In the genomic region with DNA sequence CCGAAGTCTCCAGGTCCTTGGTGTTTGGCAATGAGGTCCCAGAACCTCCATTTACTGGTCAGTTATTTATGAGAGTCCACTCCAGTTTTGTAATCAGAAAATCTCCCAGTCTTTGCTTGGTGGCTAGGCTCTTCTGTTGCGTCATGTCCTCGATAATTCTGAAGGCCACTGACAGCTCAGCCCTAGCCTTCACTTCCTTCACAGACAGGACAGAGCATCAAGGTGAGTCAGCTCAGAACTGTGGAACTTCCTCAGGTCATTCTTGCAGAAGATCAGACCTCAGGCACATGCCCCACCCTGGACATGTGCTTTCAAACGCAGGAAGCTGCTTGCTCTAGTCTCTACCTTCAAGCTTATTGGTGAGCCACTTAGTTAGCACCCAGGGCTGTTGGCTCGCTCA, we compare ENCODE assay signal across 17 mouse cellular contexts. TPM values are rescaled to one million over a fixed set of nuclear protein-coding genes. Genes with fewer than 3 reads are reported as not detected.
A peak's percentile ranks its signal among the peaks of the same experiment; 100 is the strongest.
DNase-seq lines count a peak whose midpoint lies in the region; ATAC-seq lines count a peak whose summit lies in the region.
"Had no signal": no experiment of that assay in that cellular context is flagged by ENCODE, and none has a peak within 500 bp of the region (broad histone marks: within the 10 kb centered on the region; RNA-seq: fewer than 3 reads in every experiment).

No protein-coding gene starts in this region.

- DNase-seq in A20 (ENCODE audit: low read depth, low spot score): peak; percentile 14
- DNase-seq in adrenal gland, adult 2 months: peak; percentile 79
- peak; percentile 18 for DNase-seq in adrenal gland, postnatal 25 days
- no peak for DNase-seq in Muller cell, postnatal 12 days (ENCODE audit: inconsistent ontology term)
- no peak for DNase-seq in thymus, postnatal 36 days
- no peak for DNase-seq in layer of hippocampus, postnatal 36 days
- DNase-seq: cerebellum, adult 18-20 months; cerebellum, adult 9-11 months; cerebellum, postnatal 36 days; forebrain, postnatal 0 days; gastrocnemius, postnatal 25 days; heart, adult 2 months; kidney, adult 2 months had no signal

- peak; percentile 37; the same call in 1 of the 2 replicates for ATAC-seq in megakaryocyte progenitor cell, adult 5-6 weeks (replicated peaks; ENCODE audit: poor library complexity)
- ATAC-seq: forebrain, embryonic 13.5 days; forebrain, postnatal 0 days; intestine, embryonic 16.5 days had no signal

RNA-seq across cellular contexts. Expression of gene Nelfcd, which starts 22.2 kb away (rescaled TPM):
- 10 to 100 TPM; 48.8 to 58.7 TPM for total RNA-seq in adrenal gland, adult 2 months (2021)
- 74.1 and 81.2 TPM in 2 replicates for polyA plus RNA-seq in adrenal gland, adult 2 months (2012; rRNA removed)
- total RNA-seq in adrenal gland, postnatal 25 days (2021): 61.9 and 63.7 TPM in 2 replicates
- 27.7 and 29.3 TPM in 2 replicates for total RNA-seq in megakaryocyte progenitor cell, adult 5-6 weeks (2015)
- total RNA-seq in megakaryocyte progenitor cell, adult 5-6 weeks (2017): 33.8 and 43.0 TPM in 2 replicates
- 10 to 100 TPM; 46.4 to 53.5 TPM for total RNA-seq in layer of hippocampus, postnatal 36 days (2021)

RNA-seq across cellular contexts. Expression of gene Ctsz, which starts 45.5 kb away (rescaled TPM):
- 100 to 1,000 TPM; 189 to 272 TPM for total RNA-seq in adrenal gland, adult 2 months (2021)
- polyA plus RNA-seq in adrenal gland, adult 2 months (2012; rRNA removed): 221 and 303 TPM in 2 replicates
- 133 and 134 TPM in 2 replicates for total RNA-seq in adrenal gland, postnatal 25 days (2021)
- total RNA-seq in megakaryocyte progenitor cell, adult 5-6 weeks (2015): 190 and 207 TPM in 2 replicates
- 307 and 339 TPM in 2 replicates for total RNA-seq in megakaryocyte progenitor cell, adult 5-6 weeks (2017)
- total RNA-seq in layer of hippocampus, postnatal 36 days (2021): 10 to 100 TPM; 27.5 to 29.7 TPM

RNA-seq across cellular contexts. Expression of gene Gm20721, which starts 46.9 kb away (rescaled TPM):
- total RNA-seq in adrenal gland, adult 2 months (2021): 1 to 10 TPM; 2.1 to 2.5 TPM
- polyA plus RNA-seq in adrenal gland, adult 2 months (2012; rRNA removed): 0.07 TPM in 1 of 2 replicates, not detected in the other
- 2.1 and 2.4 TPM in 2 replicates for total RNA-seq in adrenal gland, postnatal 25 days (2021)
- 0.12 TPM in 1 of 2 replicates, not detected in the other for total RNA-seq in megakaryocyte progenitor cell, adult 5-6 weeks (2015)
- 3.1 and 3.3 TPM in 2 replicates for total RNA-seq in megakaryocyte progenitor cell, adult 5-6 weeks (2017)
- total RNA-seq in layer of hippocampus, postnatal 36 days (2021): 1 to 10 TPM; 1.7 to 2.7 TPM
- total RNA-seq: forebrain, postnatal 0 days had no signal
- polyA plus RNA-seq: heart, adult 2 months; kidney, adult 2 months had no signal

RNA-seq across cellular contexts. Expression of gene Tubb1, which starts 57.1 kb away (rescaled TPM):
- 1 to 10 TPM in 1 of 2 experiments, under 1 TPM in 1; 0.61 to 1.1 TPM for total RNA-seq in adrenal gland, adult 2 months (2021)
- 0.28 and 0.66 TPM in 2 replicates for polyA plus RNA-seq in adrenal gland, adult 2 months (2012; rRNA removed)
- 0.73 TPM in 1 of 2 replicates, not detected in the other for total RNA-seq in adrenal gland, postnatal 25 days (2021)
- total RNA-seq in megakaryocyte progenitor cell, adult 5-6 weeks (2015): not detected in 2 replicates
- total RNA-seq in megakaryocyte progenitor cell, adult 5-6 weeks (2017): 0.30 TPM in 1 of 2 replicates, not detected in the other
- total RNA-seq in layer of hippocampus, postnatal 36 days (2021): not detected
- polyA plus RNA-seq: C2C12 had no signal

Comparison
In these comparisons a context has a peak if more than half of its experiments do, and no peak if none do; other contexts are left out.
1. DNase-seq: peak in A20 (single experiment), adrenal gland, adult 2 months (single experiment) and adrenal gland, postnatal 25 days (single experiment); none in Muller cell, postnatal 12 days (single experiment), thymus, postnatal 36 days (0 of 2) and layer of hippocampus, postnatal 36 days (0 of 2).